Mouse (Mus musculus): ENCODE data around the gene Stum. TPM values are rescaled to one million over a fixed set of nuclear protein-coding genes. Genes with fewer than 3 reads are reported as not detected.

Stum gene
- total RNA-seq, 2 experiments from 2014 or later, result 0.59 to 0.78 TPM

GRCm38 (mm10) chr1:180387750-180388480, 95.4 kb downstream of the Stum start:
- no peak for DNase-seq (ENCODE audit: low spot score)

- DNase-seq (ENCODE audit: low spot score), result peak; percentile 99
Measured at GRCm38 (mm10) chr1:180386951-180387749, 96.2 kb downstream of the Stum start.

GRCm38 (mm10) chr1:180385308-180385707, 98.0 kb downstream of the Stum start:
- no peak for DNase-seq (ENCODE audit: low spot score)

- DNase-seq (ENCODE audit: low spot score), result no peak
Measured at GRCm38 (mm10) chr1:180384486-180384885, 98.8 kb downstream of the Stum start.

GRCm38 (mm10) chr1:180383884-180384283, 99.4 kb downstream of the Stum start:
- no peak for DNase-seq (ENCODE audit: low spot score)

Other genes starting within 250 kb of the Stum start
- gene Psen2, start 220.1 kb downstream of the Stum start, total RNA-seq (2021), result 1 to 10 TPM; 8.2 to 8.4 TPM
- gene Itpkb, start 153.0 kb downstream of the Stum start, total RNA-seq (2021), result 10 to 100 TPM; 11.3 to 21.8 TPM
- 10 to 100 TPM; 57.0 to 64.2 TPM for gene Parp1, start 85.4 kb upstream of the Stum start, total RNA-seq (2021)
- 1 to 10 TPM; 2.7 to 3.3 TPM for gene Lin9, start 157.6 kb upstream of the Stum start, total RNA-seq (2021)
- gene Mixl1, start 213.5 kb upstream of the Stum start, total RNA-seq (2021), result not detected
- 10 to 100 TPM; 12.0 to 14.6 TPM for gene Acbd3, start 242.5 kb upstream of the Stum start, total RNA-seq (2021)